Mouse (Mus musculus): ENCODE results near the gene Bcl3. TPM values are rescaled to one million over a fixed set of nuclear protein-coding genes. Genes with fewer than 3 reads are reported as not detected.
A peak's percentile ranks its signal among the peaks of the same experiment; 100 is the strongest.

Gene Bcl3
- polyA plus RNA-seq, 1 experiment = 0.80 TPM

DNA sequence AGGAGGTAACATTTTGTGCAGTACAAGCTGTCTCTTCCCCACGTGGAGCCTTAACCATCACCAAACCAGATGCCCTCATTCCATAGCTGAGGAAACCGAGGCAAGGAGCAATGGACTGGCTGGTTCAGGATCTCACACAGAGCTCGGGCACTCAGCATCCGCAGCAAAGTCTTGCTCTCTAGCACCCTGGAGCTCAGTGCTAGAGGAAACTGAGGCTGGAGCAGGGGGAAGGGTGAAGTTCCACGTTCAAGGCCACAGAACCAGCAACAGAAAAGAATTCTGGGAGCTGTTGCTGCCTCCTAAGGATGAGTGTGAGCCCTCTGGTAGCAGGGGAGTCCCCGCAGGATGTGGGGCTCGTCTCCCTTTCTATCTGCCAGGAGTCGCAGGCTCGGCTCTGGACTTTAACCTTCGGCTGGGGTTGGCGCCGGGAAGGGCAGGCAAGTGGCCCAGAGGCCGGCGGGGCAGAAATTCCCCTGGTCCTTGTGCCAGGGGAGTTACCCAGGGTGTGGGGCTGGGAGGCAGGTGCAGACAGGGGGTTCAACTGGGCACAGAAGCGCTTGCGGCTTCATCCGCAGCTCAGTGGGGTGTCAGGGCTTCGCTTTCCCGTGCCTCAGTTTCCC is 20.4 kb upstream of the Bcl3 start:
- H3K4me1 ChIP-seq (ENCODE audit: control insufficient read depth, insufficient read depth, low read length) = no peaks in the 10 kb centered on the region
- H3K4me3 ChIP-seq (replicated peaks; ENCODE audit: insufficient read depth, low read depth, low read length) = no peak overlapping the region
- WGBS = 28% methylated on average over 19 of the region's 19 CpGs
- DNase-seq = no peak
- H3K27me3 ChIP-seq (ENCODE audit: control insufficient read depth, insufficient read depth, low read length) = no peaks in the 10 kb centered on the region
- TF ChIP-seq CTCF (IDR thresholded peaks at IDR 0.05; ENCODE audit: borderline replicate concordance, insufficient read depth, low read depth, low read length) = no peak
- TF ChIP-seq POLR2A (IDR thresholded peaks at IDR 0.05; ENCODE audit: borderline replicate concordance, insufficient read depth, low read length) = no peak
- H3K27ac ChIP-seq (ENCODE audit: insufficient read depth, low read length) = no peak overlapping the region

DNA sequence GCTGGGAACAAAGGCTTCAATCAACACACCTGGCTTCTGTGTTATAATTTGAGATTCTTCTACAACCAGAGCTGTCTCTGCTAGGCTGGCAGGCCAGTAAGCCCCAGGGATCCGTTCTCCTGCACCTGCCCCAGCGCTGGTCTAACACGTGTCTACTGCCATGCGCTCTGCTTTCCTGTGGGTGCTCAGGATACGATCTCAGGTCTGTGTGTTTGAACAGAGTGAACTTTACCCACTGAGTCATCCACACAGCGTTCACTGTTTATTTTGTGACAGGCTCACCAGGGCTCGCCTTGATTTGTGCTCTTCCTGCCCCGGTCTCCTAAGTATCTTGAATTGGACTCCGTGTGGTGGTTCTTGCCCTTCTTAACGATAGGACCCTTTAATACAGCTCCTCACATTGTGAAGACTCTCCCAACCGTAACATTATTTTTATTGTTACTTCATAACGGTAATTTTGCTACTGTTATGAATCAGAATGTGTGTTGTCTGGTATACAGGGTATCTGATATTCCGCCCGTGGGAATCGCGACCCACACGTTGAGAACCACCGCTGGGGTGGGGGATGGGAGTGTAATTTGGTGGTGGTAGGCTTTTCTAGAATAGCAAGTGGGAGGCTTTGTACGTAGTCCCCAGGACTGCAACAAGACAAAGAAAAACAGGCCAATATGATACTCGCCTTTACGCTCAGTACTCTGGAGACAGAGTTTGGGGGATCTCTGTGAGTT is 19.3 kb upstream of the Bcl3 start:
- no peaks in the 10 kb centered on the region for H3K27me3 ChIP-seq (ENCODE audit: control insufficient read depth, insufficient read depth, low read length)
- TF ChIP-seq POLR2A (IDR thresholded peaks at IDR 0.05; ENCODE audit: borderline replicate concordance, insufficient read depth, low read length) (no peak), CTCF (IDR thresholded peaks at IDR 0.05; ENCODE audit: borderline replicate concordance, insufficient read depth, low read depth, low read length) (no peak)
- DNase-seq = no peak
- no peaks in the 10 kb centered on the region for H3K4me1 ChIP-seq (ENCODE audit: control insufficient read depth, insufficient read depth, low read length)
- no peak overlapping the region for H3K4me3 ChIP-seq (replicated peaks; ENCODE audit: insufficient read depth, low read depth, low read length)
- WGBS = 74% methylated on average over 21 of the region's 21 CpGs
- no peak overlapping the region for H3K27ac ChIP-seq (ENCODE audit: insufficient read depth, low read length)

DNA sequence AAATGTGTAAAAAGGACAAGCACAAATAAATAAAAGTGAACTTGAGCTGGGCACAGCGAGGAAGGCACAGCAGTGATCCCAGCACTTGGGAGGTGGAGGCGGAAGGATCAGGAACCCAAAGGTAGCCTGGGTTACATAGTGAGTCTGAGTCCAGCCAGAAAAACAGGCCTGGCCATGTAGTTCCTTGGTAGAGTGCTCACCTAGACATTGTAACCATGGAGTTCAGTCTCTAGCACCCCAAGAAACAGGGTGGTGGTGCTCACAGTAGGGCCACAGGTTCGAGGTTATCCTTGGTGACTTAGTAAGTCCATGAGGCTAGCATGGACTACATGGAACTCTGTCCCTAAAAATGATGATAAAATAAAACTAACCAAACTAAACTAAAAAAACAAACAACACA is 18.4 kb upstream of the Bcl3 start:
- Histone ChIP-seq H3K27me3 (ENCODE audit: control insufficient read depth, insufficient read depth, low read length) (no peaks in the 10 kb centered on the region), H3K4me3 (replicated peaks; ENCODE audit: insufficient read depth, low read depth, low read length) (no peak overlapping the region), H3K4me1 (ENCODE audit: control insufficient read depth, insufficient read depth, low read length) (no peaks in the 10 kb centered on the region), H3K27ac (ENCODE audit: insufficient read depth, low read length) (no peak overlapping the region)
- 79% methylated on average over 3 of the region's 3 CpGs for WGBS
- TF ChIP-seq POLR2A (IDR thresholded peaks at IDR 0.05; ENCODE audit: borderline replicate concordance, insufficient read depth, low read length) (no peak), CTCF (IDR thresholded peaks at IDR 0.05; ENCODE audit: borderline replicate concordance, insufficient read depth, low read depth, low read length) (no peak)
- no peak for DNase-seq

DNA sequence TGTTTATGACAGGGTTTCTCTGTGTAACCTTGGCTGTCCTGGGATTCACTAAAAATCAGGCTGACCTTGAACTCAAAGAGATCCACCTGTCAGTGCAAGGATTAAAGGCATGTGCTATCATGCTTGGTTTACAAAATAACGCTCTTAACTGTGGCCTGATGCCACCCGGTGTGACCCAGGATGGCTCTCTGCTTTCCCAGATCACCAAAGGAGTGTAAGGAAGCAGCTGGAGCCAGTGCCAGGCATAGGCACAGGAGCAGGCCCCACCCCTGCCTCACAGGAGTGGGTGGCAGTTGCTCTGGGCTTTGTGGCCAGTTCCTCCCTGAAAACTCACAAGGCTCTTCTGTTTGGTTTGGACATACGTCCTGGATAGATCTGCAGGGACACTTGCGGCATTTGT is 17.8 kb upstream of the Bcl3 start:
- DNase-seq = no peak
- 70% methylated on average over 4 of the region's 4 CpGs for WGBS
- Histone ChIP-seq H3K4me3 (replicated peaks; ENCODE audit: insufficient read depth, low read depth, low read length) (no peak overlapping the region), H3K27me3 (ENCODE audit: control insufficient read depth, insufficient read depth, low read length) (no peaks in the 10 kb centered on the region), H3K4me1 (ENCODE audit: control insufficient read depth, insufficient read depth, low read length) (no peaks in the 10 kb centered on the region), H3K27ac (ENCODE audit: insufficient read depth, low read length) (no peak overlapping the region)
- TF ChIP-seq POLR2A (IDR thresholded peaks at IDR 0.05; ENCODE audit: borderline replicate concordance, insufficient read depth, low read length) (no peak), CTCF (IDR thresholded peaks at IDR 0.05; ENCODE audit: borderline replicate concordance, insufficient read depth, low read depth, low read length) (no peak)

DNA sequence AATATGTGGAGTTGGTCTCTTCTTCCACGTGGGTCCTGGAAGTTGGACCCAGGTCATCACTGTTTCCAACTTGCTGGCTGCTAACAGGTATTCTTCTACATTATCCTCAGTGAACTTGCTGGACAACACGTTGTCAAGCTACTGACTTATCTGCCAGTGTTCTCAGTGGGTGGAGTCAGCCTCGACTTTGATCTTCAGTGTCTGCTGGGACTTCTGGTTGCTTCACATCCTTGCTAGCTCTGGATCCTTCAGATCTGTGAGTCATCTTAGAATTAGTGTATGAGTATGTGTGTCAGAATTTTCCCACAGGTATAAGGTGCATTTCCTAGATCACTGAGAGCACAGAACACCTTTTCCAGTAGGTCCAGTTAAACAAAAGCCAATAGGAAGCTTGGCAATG is 14.3 kb upstream of the Bcl3 start:
- no peak for TF ChIP-seq POLR2A (IDR thresholded peaks at IDR 0.05; ENCODE audit: borderline replicate concordance, insufficient read depth, low read length)
- no peak for TF ChIP-seq CTCF (IDR thresholded peaks at IDR 0.05; ENCODE audit: borderline replicate concordance, insufficient read depth, low read depth, low read length)
- Histone ChIP-seq H3K4me1 (ENCODE audit: control insufficient read depth, insufficient read depth, low read length) (no peaks in the 10 kb centered on the region), H3K4me3 (replicated peaks; ENCODE audit: insufficient read depth, low read depth, low read length) (no peak overlapping the region), H3K27me3 (ENCODE audit: control insufficient read depth, insufficient read depth, low read length) (no peaks in the 10 kb centered on the region), H3K27ac (ENCODE audit: insufficient read depth, low read length) (no peak overlapping the region)
- WGBS = 57% methylated on average over 3 of the region's 3 CpGs
- no peak for DNase-seq

DNA sequence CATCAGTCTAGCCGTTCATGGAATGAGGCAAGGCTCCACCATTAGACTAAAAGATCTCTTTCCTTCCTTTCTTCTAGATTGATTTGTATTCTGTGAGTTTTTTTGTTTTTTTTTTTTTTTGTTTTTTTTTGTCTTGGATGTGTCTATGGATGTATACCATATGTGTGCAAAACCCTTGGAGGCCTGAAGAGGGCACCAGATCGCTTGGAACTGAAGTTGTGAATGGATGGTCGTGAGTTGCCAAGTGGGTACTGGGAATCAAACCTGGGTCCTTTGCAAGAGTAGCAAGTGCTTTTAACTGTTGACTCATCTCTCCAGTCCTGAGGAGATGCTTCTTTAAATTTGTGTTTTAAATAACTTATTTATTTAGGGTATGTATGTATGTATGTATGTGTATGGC is 11.5 kb upstream of the Bcl3 start:
- no peak for DNase-seq
- WGBS = 66% methylated on average over 3 of the region's 3 CpGs
- TF ChIP-seq POLR2A (IDR thresholded peaks at IDR 0.05; ENCODE audit: borderline replicate concordance, insufficient read depth, low read length) = no peak
- Histone ChIP-seq H3K27ac (ENCODE audit: insufficient read depth, low read length) (no peak overlapping the region), H3K27me3 (ENCODE audit: control insufficient read depth, insufficient read depth, low read length) (no peaks in the 10 kb centered on the region), H3K4me3 (replicated peaks; ENCODE audit: insufficient read depth, low read depth, low read length) (no peak overlapping the region), H3K4me1 (ENCODE audit: control insufficient read depth, insufficient read depth, low read length) (peaks cover 6% of the 10 kb centered on the region; the same call in 1 of the 2 replicates)

GRCm38 (mm10) chr7:19831837-19832236 is 9.3 kb upstream of the Bcl3 start:
- H3K4me1 ChIP-seq (ENCODE audit: control insufficient read depth, insufficient read depth, low read length) = peaks cover 6% of the 10 kb centered on the region; the same call in 1 of the 2 replicates
- H3K4me3 ChIP-seq (replicated peaks; ENCODE audit: insufficient read depth, low read depth, low read length) = no peak overlapping the region
- no peak overlapping the region for H3K27ac ChIP-seq (ENCODE audit: insufficient read depth, low read length)
- H3K27me3 ChIP-seq (ENCODE audit: control insufficient read depth, insufficient read depth, low read length) = no peaks in the 10 kb centered on the region
- WGBS = 28% methylated on average over 9 of the region's 9 CpGs
- no peak for TF ChIP-seq CTCF (IDR thresholded peaks at IDR 0.05; ENCODE audit: borderline replicate concordance, insufficient read depth, low read depth, low read length)
- TF ChIP-seq POLR2A (IDR thresholded peaks at IDR 0.05; ENCODE audit: borderline replicate concordance, insufficient read depth, low read length) = no peak
- no peak for DNase-seq

- no peak for TF ChIP-seq CTCF (IDR thresholded peaks at IDR 0.05; ENCODE audit: borderline replicate concordance, insufficient read depth, low read depth, low read length)
- TF ChIP-seq POLR2A (IDR thresholded peaks at IDR 0.05; ENCODE audit: borderline replicate concordance, insufficient read depth, low read length) = no peak
- peak; percentile 27 to 29 for DNase-seq
- Histone ChIP-seq H3K27ac (ENCODE audit: insufficient read depth, low read length) (no peak overlapping the region), H3K4me1 (ENCODE audit: control insufficient read depth, insufficient read depth, low read length) (peaks cover 6% of the 10 kb centered on the region; the same call in 1 of the 2 replicates), H3K27me3 (ENCODE audit: control insufficient read depth, insufficient read depth, low read length) (no peaks in the 10 kb centered on the region), H3K4me3 (replicated peaks; ENCODE audit: insufficient read depth, low read depth, low read length) (no peak overlapping the region)
- WGBS = 13% methylated on average over 13 of the region's 13 CpGs
These were observed 8.1 kb upstream of the Bcl3 start for GRCm38 (mm10) chr7:19830682-19831156.

All from cerebellum, adult 2 months (tissue).